Comparison of ENCODE assay signal across 14 mouse cellular contexts in genomic region chr7:37690606-37691005, GRCm38 (mm10).
DNase-seq lines count a peak whose midpoint lies in the region; ATAC-seq and TF ChIP-seq lines count a peak whose summit lies in the region.
"Had no signal": no experiment of that assay in that cellular context is flagged by ENCODE, and none has a peak within 500 bp of the region (broad histone marks: within the 10 kb centered on the region; RNA-seq: fewer than 3 reads in every experiment).

No protein-coding gene starts in this region.

- peak; percentile 36 for DNase-seq in embryo, embryonic 11 days
- peak; percentile 52 for DNase-seq in forebrain, embryonic 14.5 days (ENCODE audit: low spot score)
- DNase-seq in hindbrain, postnatal 0 days (ENCODE audit: low spot score): peak; percentile 22
- no peak for DNase-seq in layer of hippocampus, postnatal 36 days
- DNase-seq in layer of hippocampus, adult 18-20 months (ENCODE audit: low spot score in 2 of 2): no peak
- DNase-seq: heart, postnatal 36 days; kidney, adult 9 months; right cerebral cortex, postnatal 14 days had no signal

- TF ChIP-seq CTCF in hindbrain, postnatal 0 days (IDR thresholded peaks at IDR 0.05; ENCODE audit: low read depth): no peak

- 0 out of 2 replicates have a peak overlapping the region, but pooled peaks have one; percentile 3 for H3K9ac ChIP-seq in forebrain, embryonic 14.5 days (ENCODE audit: low read length)
- no peak overlapping the region for H3K9ac ChIP-seq in hindbrain, postnatal 0 days (replicated peaks; ENCODE audit: low read length)
- H3K9ac ChIP-seq in neural tube, embryonic 13.5 days: 0 out of 2 replicates have a peak overlapping the region, but pooled peaks have one; percentile 3
- H3K9ac ChIP-seq: limb, embryonic 12.5 days had no signal

- H3K36me3 ChIP-seq in forebrain, embryonic 14.5 days (ENCODE audit: control insufficient read depth, insufficient read depth, low read length): no peaks in the 10 kb centered on the region
- no peaks in the 10 kb centered on the region for H3K36me3 ChIP-seq in hindbrain, postnatal 0 days (ENCODE audit: insufficient read depth, low read length)
- no peaks in the 10 kb centered on the region for H3K36me3 ChIP-seq in neural tube, embryonic 13.5 days
- H3K36me3 ChIP-seq: heart, embryonic 10.5 days; limb, embryonic 12.5 days had no signal

- H3K4me3 ChIP-seq in forebrain, embryonic 14.5 days (ENCODE audit: low read depth, low read length): no peak overlapping the region
- H3K4me3 ChIP-seq in hindbrain, postnatal 0 days (ENCODE audit: low read length): no peak overlapping the region
- no peak overlapping the region for H3K4me3 ChIP-seq in neural tube, embryonic 13.5 days
- H3K4me3 ChIP-seq: heart, embryonic 10.5 days; limb, embryonic 12.5 days had no signal

- WGBS in forebrain, embryonic 14.5 days: 7% methylated on average over 10 of the region's 10 CpGs
- 31% methylated on average over 10 of the region's 10 CpGs for WGBS in hindbrain, postnatal 0 days
- WGBS in neural tube, embryonic 13.5 days: 27% methylated on average over 10 of the region's 10 CpGs

- H3K27me3 ChIP-seq in forebrain, embryonic 14.5 days (replicated peaks; ENCODE audit: control insufficient read depth, insufficient read depth, low read length): no peaks in the 10 kb centered on the region
- no peaks in the 10 kb centered on the region for H3K27me3 ChIP-seq in hindbrain, postnatal 0 days (ENCODE audit: insufficient read depth, low read length)
- no peaks in the 10 kb centered on the region for H3K27me3 ChIP-seq in neural tube, embryonic 13.5 days
- H3K27me3 ChIP-seq: limb, embryonic 12.5 days had no signal

- H3K4me1 ChIP-seq in forebrain, embryonic 14.5 days (ENCODE audit: control insufficient read depth, insufficient read depth, low read length): peaks cover 26% of the 10 kb centered on the region
- peaks cover 11% of the 10 kb centered on the region for H3K4me1 ChIP-seq in hindbrain, postnatal 0 days (ENCODE audit: insufficient read depth, low read length)
- peaks cover 49% of the 10 kb centered on the region for H3K4me1 ChIP-seq in neural tube, embryonic 13.5 days (replicated peaks)

- H3K9me3 ChIP-seq in forebrain, embryonic 14.5 days (replicated peaks; ENCODE audit: control insufficient read depth, low read length): no peaks in the 10 kb centered on the region
- H3K9me3 ChIP-seq in hindbrain, postnatal 0 days (ENCODE audit: low read length): no peaks in the 10 kb centered on the region
- H3K9me3 ChIP-seq in neural tube, embryonic 13.5 days: no peaks in the 10 kb centered on the region
- H3K9me3 ChIP-seq: heart, embryonic 10.5 days; limb, embryonic 12.5 days had no signal

- peak overlapping the region; percentile 43; the same call in 1 of the 2 replicates for H3K4me2 ChIP-seq in forebrain, embryonic 14.5 days (ENCODE audit: low read length)
- H3K4me2 ChIP-seq in hindbrain, postnatal 0 days (ENCODE audit: low read depth, low read length): peak overlapping the region; percentile 47; the same call in 1 of the 2 replicates
- peak overlapping the region; percentile 43 for H3K4me2 ChIP-seq in neural tube, embryonic 13.5 days
- H3K4me2 ChIP-seq: limb, embryonic 12.5 days had no signal

- H3K27ac ChIP-seq in forebrain, embryonic 14.5 days (ENCODE audit: low read depth, low read length): peak overlapping the region; percentile 81
- H3K27ac ChIP-seq in hindbrain, postnatal 0 days: peak overlapping the region; percentile 80
- H3K27ac ChIP-seq in neural tube, embryonic 13.5 days (replicated peaks): peak overlapping the region; percentile 69
- H3K27ac ChIP-seq: heart, embryonic 10.5 days; limb, embryonic 12.5 days; macrophage had no signal

- 0 out of 2 replicates have a peak, but pooled peaks have one; percentile 26 for ATAC-seq in forebrain, embryonic 14.5 days
- ATAC-seq in hindbrain, postnatal 0 days: no peak
- ATAC-seq in neural tube, embryonic 13.5 days (ENCODE audit: low read depth): no peak
- no peak for ATAC-seq in activated CD4-positive, CD25-positive, alpha-beta regulatory T cell, adult 4 months
- ATAC-seq: CD4-positive, CD25-positive, alpha-beta regulatory T cell, adult 4 months had no signal

Comparison
In these comparisons a context has a peak if more than half of its experiments do, and no peak if none do; other contexts are left out.
1. DNase-seq: peak in embryo, embryonic 11 days (single experiment), forebrain, embryonic 14.5 days (single experiment) and hindbrain, postnatal 0 days (single experiment); none in layer of hippocampus, postnatal 36 days (0 of 2) and layer of hippocampus, adult 18-20 months (0 of 2).
2. Peak in every context shown above with its lines, with median percentiles within 50 percentile points of each other: H3K27ac ChIP-seq and H3K4me2 ChIP-seq.